Comparison of ENCODE assay signal across 11 mouse cellular contexts in the genomic region with DNA sequence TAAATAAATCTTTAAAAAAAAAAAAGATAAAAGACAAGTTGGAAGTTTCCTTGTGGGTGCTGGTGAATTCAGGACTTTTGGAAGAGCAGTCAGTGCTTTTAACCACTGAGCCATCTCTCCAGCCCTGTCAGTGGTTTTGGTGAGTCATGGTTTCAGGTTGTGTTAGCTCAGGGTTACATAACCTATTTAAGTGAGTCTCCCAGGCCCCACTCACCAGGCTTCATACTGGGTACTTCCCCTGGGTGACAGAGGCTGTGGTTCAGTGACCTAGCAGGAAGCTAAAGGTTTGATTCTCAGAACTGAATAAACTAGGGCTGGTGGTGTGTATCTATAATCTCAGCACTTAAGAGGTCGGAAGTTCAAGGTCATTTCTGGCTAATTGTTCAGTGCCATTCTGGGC. TPM values are rescaled to one million over a fixed set of nuclear protein-coding genes. Genes with fewer than 3 reads are reported as not detected.
A peak's percentile ranks its signal among the peaks of the same experiment; 100 is the strongest.
DNase-seq lines count a peak whose midpoint lies in the region; TF ChIP-seq lines count a peak whose summit lies in the region.
"Had no signal": no experiment of that assay in that cellular context is flagged by ENCODE, and none has a peak within 500 bp of the region (broad histone marks: within the 10 kb centered on the region; RNA-seq: fewer than 3 reads in every experiment).

No protein-coding gene starts in this region.

- no peak for TF ChIP-seq POLR2A in kidney, adult 2 months (IDR thresholded peaks at IDR 0.05; ENCODE audit: low read depth, low read length)
- no peak for TF ChIP-seq POLR2A in cerebellum, adult 2 months (IDR thresholded peaks at IDR 0.05; ENCODE audit: borderline replicate concordance, insufficient read depth, low read length)

- no peak for TF ChIP-seq CTCF in kidney, adult 2 months (conservative IDR thresholded peaks at IDR 0.05; ENCODE audit: insufficient read depth, insufficient read length, low read depth, low read length)
- TF ChIP-seq CTCF in cerebellum, adult 2 months (IDR thresholded peaks at IDR 0.05; ENCODE audit: borderline replicate concordance, insufficient read depth, low read depth, low read length), result no peak

- no peaks in the 10 kb centered on the region for H3K4me1 ChIP-seq in kidney, adult 2 months (ENCODE audit: control insufficient read depth, insufficient read depth, low read length)
- H3K4me1 ChIP-seq in cerebellum, adult 2 months (ENCODE audit: control insufficient read depth, insufficient read depth, low read length), result no peaks in the 10 kb centered on the region

- H3K27me3 ChIP-seq in kidney, adult 2 months (replicated peaks; ENCODE audit: control insufficient read depth, insufficient read depth, low read length), result no peaks in the 10 kb centered on the region
- no peaks in the 10 kb centered on the region for H3K27me3 ChIP-seq in cerebellum, adult 2 months (ENCODE audit: control insufficient read depth, insufficient read depth, low read length)
- H3K27me3 ChIP-seq: hindbrain, embryonic 13.5 days; neural tube, embryonic 15.5 days had no signal

- no peak overlapping the region for H3K4me3 ChIP-seq in kidney, adult 2 months (ENCODE audit: insufficient read depth, low read depth, low read length)
- H3K4me3 ChIP-seq in cerebellum, adult 2 months (replicated peaks; ENCODE audit: insufficient read depth, low read depth, low read length), result no peak overlapping the region
- H3K4me3 ChIP-seq: hindbrain, embryonic 13.5 days; neural tube, embryonic 15.5 days had no signal

- WGBS in kidney, adult 2 months, result 97% methylated on average over 1 of the region's 1 CpGs
- 89% methylated on average over 1 of the region's 1 CpGs for WGBS in cerebellum, adult 2 months

- no peaks in the 10 kb centered on the region for H3K36me3 ChIP-seq in kidney, adult 2 months (ENCODE audit: control insufficient read depth, insufficient read depth, low read length)
- H3K36me3 ChIP-seq: hindbrain, embryonic 13.5 days; neural tube, embryonic 15.5 days had no signal

- DNase-seq in kidney, adult 2 months, result peak; percentile 23
- DNase-seq in kidney, postnatal 4 days, result no peak
- peak; percentile 87 for DNase-seq in T-cell, adult 2 months (ENCODE audit: low spot score)
- peak; percentile 49 to 59 for DNase-seq in lung, postnatal 4 days
- peak; percentile 41 for DNase-seq in thymus, postnatal 0 days (ENCODE audit: low spot score)
- no peak for DNase-seq in testis, postnatal 10 days (ENCODE audit: low spot score)
- DNase-seq in yolk sac, embryonic 10.5 days (ENCODE audit: low spot score), result no peak
- DNase-seq in cerebellum, adult 2 months, result no peak
- DNase-seq: kidney, postnatal 14 days had no signal

- H3K27ac ChIP-seq in kidney, adult 2 months (ENCODE audit: insufficient read depth, low read depth, low read length), result no peak overlapping the region
- H3K27ac ChIP-seq in cerebellum, adult 2 months (ENCODE audit: insufficient read depth, low read length), result no peak overlapping the region
- H3K27ac ChIP-seq: hindbrain, embryonic 13.5 days; neural tube, embryonic 15.5 days had no signal

RNA-seq across cellular contexts. Expression of a gene that starts 6.1 kb away (rescaled TPM):
- 24.9 and 26.9 TPM in 2 replicates for polyA plus RNA-seq in kidney, adult 2 months (2012; rRNA removed)
- 62.3 and 71.5 TPM in 2 replicates for polyA plus RNA-seq in thymus, postnatal 0 days (2015; fragmentation: Nextera tagmentation; extraction: Ambion mirVana)
- polyA plus RNA-seq in cerebellum, adult 2 months (2012; rRNA removed), result 88.8 and 96.7 TPM in 2 replicates

RNA-seq across cellular contexts. Expression of a gene that starts 17.2 kb away (rescaled TPM):
- 39.9 and 44.9 TPM in 2 replicates for polyA plus RNA-seq in kidney, adult 2 months (2012; rRNA removed)
- polyA plus RNA-seq in thymus, postnatal 0 days (2015; fragmentation: Nextera tagmentation; extraction: Ambion mirVana), result 26.8 and 27.2 TPM in 2 replicates
- 30.9 and 31.3 TPM in 2 replicates for polyA plus RNA-seq in cerebellum, adult 2 months (2012; rRNA removed)

RNA-seq across cellular contexts. Expression of a gene that starts 17.3 kb away (rescaled TPM):
- polyA plus RNA-seq in kidney, adult 2 months (2012; rRNA removed), result 33.6 and 34.0 TPM in 2 replicates
- 28.8 and 30.9 TPM in 2 replicates for polyA plus RNA-seq in thymus, postnatal 0 days (2015; fragmentation: Nextera tagmentation; extraction: Ambion mirVana)
- polyA plus RNA-seq in cerebellum, adult 2 months (2012; rRNA removed), result 53.1 and 53.4 TPM in 2 replicates

Comparison
In these comparisons a context has a peak if more than half of its experiments do, and no peak if none do; other contexts are left out.
1. DNase-seq: peak in kidney, adult 2 months (single experiment), T-cell, adult 2 months (single experiment), lung, postnatal 4 days (2 of 2) and thymus, postnatal 0 days (single experiment); none in kidney, postnatal 4 days (0 of 2), testis, postnatal 10 days (single experiment), yolk sac, embryonic 10.5 days (single experiment) and cerebellum, adult 2 months (0 of 2).